Mouse (Mus musculus) urinary bladder, postnatal 36 days (tissue): ENCODE data around the gene Obp1b.
"Not testable (repeated sequence)": the region's sequence is repeated elsewhere in the genome, so short reads cannot be mapped to it uniquely, and the experiment has no call there.

Experiments used
- DNase-seq, 2 experiments: peaks; one replicate each; pipeline ENCODE4 v3.0.0; 2022; ENCODE audit warnings: low spot score in 2 of 2, mixed read lengths in 1 of 2

Obp1b gene

GRCm38 (mm10) chrX:78186477-78186876, at the start of gene Obp1b:
TSS of gene Obp1b (plus strand) at chrX:78186777.
- DNase-seq = not testable (repeated sequence)

- DNase-seq = not testable (repeated sequence)
Measured at GRCm38 (mm10) chrX:78202220-78202619, 15.6 kb downstream of the Obp1b start.

- no peak for DNase-seq
Measured at GRCm38 (mm10) chrX:78202829-78203228, 16.3 kb downstream of the Obp1b start.
